Mouse (Mus musculus): ENCODE data around the gene Lrmp. TPM values are rescaled to one million over a fixed set of nuclear protein-coding genes. Genes with fewer than 3 reads are reported as not detected.

The Lrmp gene
- polyA plus RNA-seq, 1 experiment from 2014 or later = 0.04 TPM

GRCm38 (mm10) chr6:145139236-145139635, 23.8 kb downstream of the Lrmp start:
- POLR2A ChIA-PET = interaction anchor here (0.5 kb wide), 1 partner anchor 39 kb away, joined by 5 read pairs; no protein-coding TSS in a partner anchor
- ATAC-seq (no peak), DNase-seq (ENCODE audit: low read depth, low spot score) (no peak)
- no peaks in the 10 kb centered on the region for H3K27me3 ChIP-seq
- no peak for TF ChIP-seq CTCF (IDR thresholded peaks at IDR 0.05)
- CTCF ChIA-PET = interaction anchor here (1.0 kb wide), 1 partner anchor 39 kb away, joined by 3 read pairs; no protein-coding TSS in a partner anchor
- in situ Hi-C loops (cut with MboI; ENCODE audit: low pct_unique_long_range_greater_than_20kb) = no loop called here

- ATAC-seq (no peak), DNase-seq (ENCODE audit: low read depth, low spot score) (no peak)
- no peak for TF ChIP-seq CTCF (IDR thresholded peaks at IDR 0.05)
- ChIA-PET CTCF (interaction anchor here (1.0 kb wide), 1 partner anchor 38 kb away, joined by 3 read pairs; no protein-coding TSS in a partner anchor), POLR2A (interaction anchor here (0.5 kb wide), 1 partner anchor 39 kb away, joined by 5 read pairs; no protein-coding TSS in a partner anchor)
- in situ Hi-C loops (cut with MboI; ENCODE audit: low pct_unique_long_range_greater_than_20kb) = no loop called here
- H3K27me3 ChIP-seq = no peaks in the 10 kb centered on the region
Observed at GRCm38 (mm10) chr6:145139776-145140475, 24.5 kb downstream of the Lrmp start.

- ChIA-PET CTCF (no interaction called here), POLR2A (no interaction called here)
- DNase-seq (ENCODE audit: low read depth, low spot score) = no peak
- no peak for TF ChIP-seq CTCF (IDR thresholded peaks at IDR 0.05)
- H3K27me3 ChIP-seq = no peaks in the 10 kb centered on the region
- no peak for ATAC-seq
- in situ Hi-C loops (cut with MboI; ENCODE audit: low pct_unique_long_range_greater_than_20kb) = no loop called here
Observed at GRCm38 (mm10) chr6:145140706-145141105, 25.3 kb downstream of the Lrmp start.

GRCm38 (mm10) chr6:145141827-145142226, 26.4 kb downstream of the Lrmp start:
- no peak for TF ChIP-seq CTCF (IDR thresholded peaks at IDR 0.05)
- H3K27me3 ChIP-seq = no peaks in the 10 kb centered on the region
- in situ Hi-C loops (cut with MboI; ENCODE audit: low pct_unique_long_range_greater_than_20kb) = no loop called here
- DNase-seq (ENCODE audit: low read depth, low spot score) = no peak
- ChIA-PET CTCF (no interaction called here), POLR2A (no interaction called here)
- no peak for ATAC-seq

GRCm38 (mm10) chr6:145145173-145145572, 29.7 kb downstream of the Lrmp start:
- H3K27me3 ChIP-seq = no peaks in the 10 kb centered on the region
- in situ Hi-C loops (cut with MboI; ENCODE audit: low pct_unique_long_range_greater_than_20kb) = no loop called here
- ChIA-PET CTCF (no interaction called here), POLR2A (no interaction called here)
- no peak for DNase-seq (ENCODE audit: low read depth, low spot score)
- no peak for TF ChIP-seq CTCF (IDR thresholded peaks at IDR 0.05)
- ATAC-seq = no peak

GRCm38 (mm10) chr6:145147716-145148115, 32.3 kb downstream of the Lrmp start:
- ChIA-PET CTCF (interaction anchor here (1.3 to 1.4 kb wide), 2 partner anchors 10 to 18 kb away, joined by 3 to 4 read pairs; no protein-coding TSS in a partner anchor), POLR2A (interaction anchor here (0.6 kb wide), 1 partner anchor 110 kb away, joined by 5 read pairs; no protein-coding TSS in a partner anchor)
- DNase-seq (ENCODE audit: low read depth, low spot score) (no peak), ATAC-seq (no peak)
- H3K27me3 ChIP-seq = no peaks in the 10 kb centered on the region
- no peak for TF ChIP-seq CTCF (IDR thresholded peaks at IDR 0.05)
- in situ Hi-C loops (cut with MboI; ENCODE audit: low pct_unique_long_range_greater_than_20kb) = no loop called here

GRCm38 (mm10) chr6:145149054-145149453, 33.6 kb downstream of the Lrmp start:
- DNase-seq (ENCODE audit: low read depth, low spot score) (no peak), ATAC-seq (no peak)
- no peak for TF ChIP-seq CTCF (IDR thresholded peaks at IDR 0.05)
- CTCF ChIA-PET = no interaction called here
- in situ Hi-C loops (cut with MboI; ENCODE audit: low pct_unique_long_range_greater_than_20kb) = no loop called here
- no peaks in the 10 kb centered on the region for H3K27me3 ChIP-seq
- POLR2A ChIA-PET = no interaction called here

- no peak for DNase-seq (ENCODE audit: low read depth, low spot score)
- no peak for TF ChIP-seq CTCF (IDR thresholded peaks at IDR 0.05)
- in situ Hi-C loops (cut with MboI; ENCODE audit: low pct_unique_long_range_greater_than_20kb) = no loop called here
- ChIA-PET CTCF (no interaction called here), POLR2A (interaction anchor here (0.6 kb wide), 1 partner anchor 58 kb away, joined by 5 read pairs; no protein-coding TSS in a partner anchor)
- H3K27me3 ChIP-seq = no peaks in the 10 kb centered on the region
- no peak for ATAC-seq
Observed at GRCm38 (mm10) chr6:145158619-145159018, 43.2 kb downstream of the Lrmp start.

GRCm38 (mm10) chr6:145160581-145160980, 45.1 kb downstream of the Lrmp start:
- no peak for TF ChIP-seq CTCF (IDR thresholded peaks at IDR 0.05)
- no peaks in the 10 kb centered on the region for H3K27me3 ChIP-seq
- DNase-seq (ENCODE audit: low read depth, low spot score) (no peak), ATAC-seq (no peak)
- in situ Hi-C loops (cut with MboI; ENCODE audit: low pct_unique_long_range_greater_than_20kb) = no loop called here
- CTCF ChIA-PET = interaction anchor here (1.0 kb wide), 1 partner anchor 10 kb away, joined by 3 read pairs; no protein-coding TSS in a partner anchor
- POLR2A ChIA-PET = interaction anchor here (0.6 kb wide), 1 partner anchor 141 kb away, joined by 4 read pairs; no protein-coding TSS in a partner anchor

GRCm38 (mm10) chr6:145171892-145172606, 56.6 kb downstream of the Lrmp start:
- in situ Hi-C loops (cut with MboI; ENCODE audit: low pct_unique_long_range_greater_than_20kb) = no loop called here
- DNase-seq (ENCODE audit: low read depth, low spot score) = no peak
- H3K27me3 ChIP-seq = no peaks in the 10 kb centered on the region
- no peak for ATAC-seq
- TF ChIP-seq CTCF (IDR thresholded peaks at IDR 0.05) = no peak
- POLR2A ChIA-PET = no interaction called here
- CTCF ChIA-PET = no interaction called here

GRCm38 (mm10) chr6:145173781-145174191, 58.3 kb downstream of the Lrmp start:
- no peak for TF ChIP-seq CTCF (IDR thresholded peaks at IDR 0.05)
- ChIA-PET CTCF (interaction anchor here (1.2 kb wide), 2 partner anchors 11 to 35 kb away, joined by 4 to 5 read pairs; no protein-coding TSS in a partner anchor), POLR2A (no interaction called here)
- H3K27me3 ChIP-seq = no peaks in the 10 kb centered on the region
- in situ Hi-C loops (cut with MboI; ENCODE audit: low pct_unique_long_range_greater_than_20kb) = no loop called here
- ATAC-seq (no peak), DNase-seq (ENCODE audit: low read depth, low spot score) (no peak)
